Mouse (Mus musculus): ENCODE measurements around the gene Sgsm1. TPM values are rescaled to one million over a fixed set of nuclear protein-coding genes. Genes with fewer than 3 reads are reported as not detected.

Gene Sgsm1
- polyA plus RNA-seq, 1 experiment from 2014 or later = 8.5 TPM

DNA sequence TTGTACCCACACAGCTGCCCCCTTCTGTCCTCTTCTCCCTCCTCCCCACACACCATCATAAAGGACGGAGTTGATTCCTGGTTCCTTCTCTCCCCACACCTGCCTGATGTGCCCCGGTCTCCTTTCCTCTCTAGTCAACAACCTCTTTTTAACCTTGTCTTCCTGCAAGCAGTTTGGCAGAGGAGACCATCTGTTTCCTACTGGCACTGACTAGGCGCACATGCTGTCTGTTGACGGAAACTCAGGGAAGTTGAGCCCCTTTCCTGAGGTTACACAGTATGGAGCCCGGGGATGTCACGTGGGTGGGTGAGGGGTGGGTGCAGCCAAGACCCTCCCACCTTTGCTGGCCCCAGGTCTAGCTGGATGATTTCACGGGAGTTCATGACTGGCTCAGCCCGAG is 17.8 kb downstream of the Sgsm1 start:
- H3K4me1 ChIP-seq (replicated peaks; ENCODE audit: control insufficient read depth, insufficient read depth, low read length) = no peaks in the 10 kb centered on the region
- 64% methylated on average over 8 of the region's 8 CpGs for WGBS
- no peaks in the 10 kb centered on the region for H3K36me3 ChIP-seq (ENCODE audit: control insufficient read depth, insufficient read depth, low read length)
- H3K27me3 ChIP-seq (ENCODE audit: control insufficient read depth, insufficient read depth, low read length) = peaks cover 15% of the 10 kb centered on the region
- no peak overlapping the region for H3K4me2 ChIP-seq (replicated peaks; ENCODE audit: low read depth, low read length)
- H3K9me3 ChIP-seq (ENCODE audit: control insufficient read depth, low read length) = no peaks in the 10 kb centered on the region
- no peak overlapping the region for H3K9ac ChIP-seq (ENCODE audit: low read depth, low read length)
- no peak overlapping the region for H3K27ac ChIP-seq (ENCODE audit: low read depth, low read length)
- no peak overlapping the region for H3K4me3 ChIP-seq (ENCODE audit: low read depth, low read length)
- no peak for ATAC-seq (ENCODE audit: low FRiP score)
- DNase-seq (ENCODE audit: low spot score) = no peak

- no peak overlapping the region for H3K9ac ChIP-seq (ENCODE audit: low read depth, low read length)
- peaks cover 20% of the 10 kb centered on the region for H3K27me3 ChIP-seq (ENCODE audit: control insufficient read depth, insufficient read depth, low read length)
- no peak overlapping the region for H3K27ac ChIP-seq (ENCODE audit: low read depth, low read length)
- no peaks in the 10 kb centered on the region for H3K36me3 ChIP-seq (ENCODE audit: control insufficient read depth, insufficient read depth, low read length)
- H3K4me2 ChIP-seq (replicated peaks; ENCODE audit: low read depth, low read length) = no peak overlapping the region
- DNase-seq (ENCODE audit: low spot score) (peak; percentile 64), ATAC-seq (ENCODE audit: low FRiP score) (no peak)
- no peak overlapping the region for H3K4me3 ChIP-seq (ENCODE audit: low read depth, low read length)
- 14% methylated on average over 8 of the region's 8 CpGs for WGBS
- no peaks in the 10 kb centered on the region for H3K4me1 ChIP-seq (replicated peaks; ENCODE audit: control insufficient read depth, insufficient read depth, low read length)
- no peaks in the 10 kb centered on the region for H3K9me3 ChIP-seq (ENCODE audit: control insufficient read depth, low read length)
Measured at GRCm38 (mm10) chr5:113292179-113292578, 18.4 kb downstream of the Sgsm1 start.

DNA sequence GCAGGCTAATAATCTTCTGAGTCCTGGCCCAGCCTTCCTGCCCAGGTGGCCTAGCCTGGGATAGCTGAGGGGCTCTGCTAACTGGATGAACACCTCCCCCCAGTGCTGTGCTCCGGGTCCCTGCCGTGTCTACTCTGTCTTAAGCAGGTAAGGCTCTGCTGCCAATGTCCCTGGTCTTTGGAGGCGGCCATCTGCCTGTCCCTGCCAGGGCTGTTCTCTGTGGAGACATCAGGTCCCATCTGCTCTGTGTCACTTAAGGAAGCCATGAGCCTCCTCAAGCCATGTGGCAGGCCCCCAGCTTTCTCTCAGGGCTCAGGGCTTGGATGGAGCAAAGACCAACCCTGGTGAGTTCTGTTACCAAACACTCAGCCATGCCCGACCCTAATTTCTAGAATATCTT is 19.5 kb downstream of the Sgsm1 start:
- H3K27me3 ChIP-seq (ENCODE audit: control insufficient read depth, insufficient read depth, low read length) = peaks cover 25% of the 10 kb centered on the region
- H3K4me2 ChIP-seq (replicated peaks; ENCODE audit: low read depth, low read length) = no peak overlapping the region
- no peaks in the 10 kb centered on the region for H3K9me3 ChIP-seq (ENCODE audit: control insufficient read depth, low read length)
- no peak overlapping the region for H3K4me3 ChIP-seq (ENCODE audit: low read depth, low read length)
- DNase-seq (ENCODE audit: low spot score) (no peak), ATAC-seq (ENCODE audit: low FRiP score) (no peak)
- H3K36me3 ChIP-seq (ENCODE audit: control insufficient read depth, insufficient read depth, low read length) = no peaks in the 10 kb centered on the region
- WGBS = 87% methylated on average over 4 of the region's 4 CpGs
- no peak overlapping the region for H3K9ac ChIP-seq (ENCODE audit: low read depth, low read length)
- H3K27ac ChIP-seq (ENCODE audit: low read depth, low read length) = no peak overlapping the region
- H3K4me1 ChIP-seq (replicated peaks; ENCODE audit: control insufficient read depth, insufficient read depth, low read length) = no peaks in the 10 kb centered on the region

- H3K36me3 ChIP-seq (ENCODE audit: control insufficient read depth, insufficient read depth, low read length) = no peaks in the 10 kb centered on the region
- no peak for ATAC-seq (ENCODE audit: low FRiP score)
- H3K27ac ChIP-seq (ENCODE audit: low read depth, low read length) = no peak overlapping the region
- no peaks in the 10 kb centered on the region for H3K9me3 ChIP-seq (ENCODE audit: control insufficient read depth, low read length)
- DNase-seq (ENCODE audit: low spot score) = no peak
- H3K4me1 ChIP-seq (replicated peaks; ENCODE audit: control insufficient read depth, insufficient read depth, low read length) = no peaks in the 10 kb centered on the region
- 47% methylated on average over 14 of the region's 14 CpGs for WGBS
- no peak overlapping the region for H3K4me3 ChIP-seq (ENCODE audit: low read depth, low read length)
- H3K4me2 ChIP-seq (replicated peaks; ENCODE audit: low read depth, low read length) = no peak overlapping the region
- H3K27me3 ChIP-seq (ENCODE audit: control insufficient read depth, insufficient read depth, low read length) = peaks cover 25% of the 10 kb centered on the region
- no peak overlapping the region for H3K9ac ChIP-seq (ENCODE audit: low read depth, low read length)
Measured at GRCm38 (mm10) chr5:113290149-113290548, 20.4 kb downstream of the Sgsm1 start.

DNA sequence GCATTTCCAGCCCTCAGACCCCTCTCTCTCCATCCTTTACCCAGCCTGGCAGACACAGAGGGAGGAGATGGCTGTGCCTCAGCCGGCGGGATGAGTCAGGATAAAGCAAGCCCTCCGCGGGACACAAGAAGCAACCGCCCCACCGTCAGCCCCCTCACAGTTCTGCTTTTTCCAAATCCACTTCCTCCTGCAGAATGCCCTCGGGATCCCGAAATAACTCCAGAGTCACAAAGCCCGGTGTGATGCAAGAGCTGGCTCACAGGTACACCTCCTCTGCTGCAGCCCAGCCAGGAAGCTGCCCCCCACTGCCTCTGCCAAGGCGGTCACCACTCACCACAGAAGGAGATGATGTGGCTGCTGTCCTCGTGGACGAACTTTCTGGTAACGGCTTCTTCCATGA is 22.1 kb downstream of the Sgsm1 start:
- Histone ChIP-seq H3K36me3 (ENCODE audit: control insufficient read depth, insufficient read depth, low read length) (no peaks in the 10 kb centered on the region), H3K4me1 (replicated peaks; ENCODE audit: control insufficient read depth, insufficient read depth, low read length) (no peaks in the 10 kb centered on the region), H3K4me2 (replicated peaks; ENCODE audit: low read depth, low read length) (no peak overlapping the region), H3K27ac (ENCODE audit: low read depth, low read length) (no peak overlapping the region), H3K27me3 (ENCODE audit: control insufficient read depth, insufficient read depth, low read length) (peaks cover 25% of the 10 kb centered on the region), H3K9ac (ENCODE audit: low read depth, low read length) (no peak overlapping the region), H3K4me3 (ENCODE audit: low read depth, low read length) (no peak overlapping the region), H3K9me3 (ENCODE audit: control insufficient read depth, low read length) (no peaks in the 10 kb centered on the region)
- WGBS = 51% methylated on average over 13 of the region's 13 CpGs
- ATAC-seq (ENCODE audit: low FRiP score) (no peak), DNase-seq (ENCODE audit: low spot score) (no peak)

DNA sequence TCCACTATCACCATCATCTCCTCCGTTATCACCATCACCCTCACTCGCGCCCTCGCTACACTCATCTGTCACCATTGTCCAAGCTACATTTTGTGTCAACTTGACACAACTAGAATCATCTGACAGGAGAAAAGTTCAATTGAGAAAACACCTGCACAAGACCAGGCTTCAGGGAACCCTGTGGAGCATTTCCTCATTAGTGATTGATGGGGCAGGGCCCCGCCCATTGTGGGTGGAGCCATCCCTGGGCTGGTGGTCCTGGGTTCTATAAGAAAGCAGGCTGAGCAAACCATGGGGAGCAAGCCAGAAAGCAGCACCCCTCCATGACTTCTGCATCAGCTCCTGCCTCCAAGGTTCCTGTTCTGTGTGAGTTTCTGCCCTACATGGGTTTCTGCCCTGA is 22.8 kb downstream of the Sgsm1 start:
- no peak overlapping the region for H3K4me3 ChIP-seq (ENCODE audit: low read depth, low read length)
- no peak for ATAC-seq (ENCODE audit: low FRiP score)
- no peaks in the 10 kb centered on the region for H3K4me1 ChIP-seq (replicated peaks; ENCODE audit: control insufficient read depth, insufficient read depth, low read length)
- no peak for DNase-seq (ENCODE audit: low spot score)
- H3K9me3 ChIP-seq (ENCODE audit: control insufficient read depth, low read length) = no peaks in the 10 kb centered on the region
- 42% methylated on average over 5 of the region's 5 CpGs for WGBS
- H3K27ac ChIP-seq (ENCODE audit: low read depth, low read length) = no peak overlapping the region
- H3K27me3 ChIP-seq (ENCODE audit: control insufficient read depth, insufficient read depth, low read length) = peaks cover 25% of the 10 kb centered on the region
- no peak overlapping the region for H3K4me2 ChIP-seq (replicated peaks; ENCODE audit: low read depth, low read length)
- H3K36me3 ChIP-seq (ENCODE audit: control insufficient read depth, insufficient read depth, low read length) = no peaks in the 10 kb centered on the region
- no peak overlapping the region for H3K9ac ChIP-seq (ENCODE audit: low read depth, low read length)

GRCm38 (mm10) chr5:113286591-113287520 is 23.7 kb downstream of the Sgsm1 start:
- no peak overlapping the region for H3K9ac ChIP-seq (ENCODE audit: low read depth, low read length)
- H3K27me3 ChIP-seq (ENCODE audit: control insufficient read depth, insufficient read depth, low read length) = peaks cover 25% of the 10 kb centered on the region
- no peaks in the 10 kb centered on the region for H3K36me3 ChIP-seq (ENCODE audit: control insufficient read depth, insufficient read depth, low read length)
- ATAC-seq (ENCODE audit: low FRiP score) = peak; percentile 47; the same call in 1 of the 2 replicates
- DNase-seq (ENCODE audit: low spot score) = peak; percentile 76
- H3K27ac ChIP-seq (ENCODE audit: low read depth, low read length) = no peak overlapping the region
- WGBS = 4% methylated on average over 51 of the region's 60 CpGs
- H3K4me2 ChIP-seq (replicated peaks; ENCODE audit: low read depth, low read length) = peak overlapping the region; percentile 35
- no peaks in the 10 kb centered on the region for H3K9me3 ChIP-seq (ENCODE audit: control insufficient read depth, low read length)
- peak overlapping the region; percentile 14; the same call in 1 of the 2 replicates for H3K4me3 ChIP-seq (ENCODE audit: low read depth, low read length)
- no peaks in the 10 kb centered on the region for H3K4me1 ChIP-seq (replicated peaks; ENCODE audit: control insufficient read depth, insufficient read depth, low read length)

- H3K9me3 ChIP-seq (ENCODE audit: control insufficient read depth, low read length) = no peaks in the 10 kb centered on the region
- 79% methylated on average over 11 of the region's 11 CpGs for WGBS
- DNase-seq (ENCODE audit: low spot score) (no peak), ATAC-seq (ENCODE audit: low FRiP score) (no peak)
- H3K4me1 ChIP-seq (replicated peaks; ENCODE audit: control insufficient read depth, insufficient read depth, low read length) = no peaks in the 10 kb centered on the region
- H3K4me2 ChIP-seq (replicated peaks; ENCODE audit: low read depth, low read length) = no peak overlapping the region
- peaks cover 25% of the 10 kb centered on the region for H3K27me3 ChIP-seq (ENCODE audit: control insufficient read depth, insufficient read depth, low read length)
- H3K9ac ChIP-seq (ENCODE audit: low read depth, low read length) = no peak overlapping the region
- no peak overlapping the region for H3K27ac ChIP-seq (ENCODE audit: low read depth, low read length)
- H3K4me3 ChIP-seq (ENCODE audit: low read depth, low read length) = no peak overlapping the region
- H3K36me3 ChIP-seq (ENCODE audit: control insufficient read depth, insufficient read depth, low read length) = no peaks in the 10 kb centered on the region
Measured at GRCm38 (mm10) chr5:113286048-113286447, 24.5 kb downstream of the Sgsm1 start.

GRCm38 (mm10) chr5:113285541-113285940 is 25.0 kb downstream of the Sgsm1 start:
- H3K36me3 ChIP-seq (ENCODE audit: control insufficient read depth, insufficient read depth, low read length) = no peaks in the 10 kb centered on the region
- H3K27me3 ChIP-seq (ENCODE audit: control insufficient read depth, insufficient read depth, low read length) = peaks cover 25% of the 10 kb centered on the region
- no peaks in the 10 kb centered on the region for H3K9me3 ChIP-seq (ENCODE audit: control insufficient read depth, low read length)
- ATAC-seq (ENCODE audit: low FRiP score) (no peak), DNase-seq (ENCODE audit: low spot score) (no peak)
- no peak overlapping the region for H3K27ac ChIP-seq (ENCODE audit: low read depth, low read length)
- no peak overlapping the region for H3K4me3 ChIP-seq (ENCODE audit: low read depth, low read length)
- H3K4me1 ChIP-seq (replicated peaks; ENCODE audit: control insufficient read depth, insufficient read depth, low read length) = no peaks in the 10 kb centered on the region
- H3K9ac ChIP-seq (ENCODE audit: low read depth, low read length) = no peak overlapping the region
- WGBS = 65% methylated on average over 16 of the region's 16 CpGs
- H3K4me2 ChIP-seq (replicated peaks; ENCODE audit: low read depth, low read length) = no peak overlapping the region

All from hindbrain, embryonic 11.5 days (tissue).